Mouse (Mus musculus) brain, embryonic 14.5 days (tissue): ENCODE measurements around the gene Hoxd3.

Experiments
- CTCF ChIP-seq: fragments of 200-500 bp; IDR thresholded peaks from 2 replicates; pipeline ENCODE4 v1.5.1; 2012; ENCODE audit warnings: inconsistent platforms, mild to moderate bottlenecking, moderate library complexity, borderline replicate concordance; ENCODE audit not compliant: insufficient read depth, insufficient read length; ENCODE audit errors: extremely low read depth
- POLR2A ChIP-seq: fragments of 200-500 bp; IDR thresholded peaks from 2 replicates; pipeline ENCODE4 v1.6.1; 2012; ENCODE audit warnings: mild to moderate bottlenecking, inconsistent platforms, borderline replicate concordance; ENCODE audit not compliant: poor library complexity, insufficient read depth, insufficient read length, severe bottlenecking; ENCODE audit errors: extremely low read depth

GRCm38 (mm10) chr2:74745540-74746297 lies 34.0 kb downstream of the Hoxd3 start:
- no peak for TF ChIP-seq POLR2A
- no peak for TF ChIP-seq CTCF
